Mouse (Mus musculus): ENCODE results near the gene Cep128. TPM values are rescaled to one million over a fixed set of nuclear protein-coding genes. Genes with fewer than 3 reads are reported as not detected.

Cep128 gene
- polyA plus RNA-seq, 1 experiment from 2014 or later, result 8.6 TPM

GRCm38 (mm10) chr12:91183928-91184327 lies 200.3 kb downstream of the Cep128 start:
- Histone ChIP-seq H3K9me3 (ENCODE audit: control insufficient read depth, low read length) (no peaks in the 10 kb centered on the region), H3K4me2 (replicated peaks; ENCODE audit: low read depth, low read length) (no peak overlapping the region), H3K36me3 (ENCODE audit: control insufficient read depth, insufficient read depth, low read length) (no peaks in the 10 kb centered on the region), H3K4me3 (ENCODE audit: low read length) (no peak overlapping the region), H3K27me3 (ENCODE audit: control insufficient read depth, insufficient read depth, low read length) (no peaks in the 10 kb centered on the region), H3K9ac (ENCODE audit: low read depth, low read length) (no peak overlapping the region), H3K4me1 (ENCODE audit: control insufficient read depth, insufficient read depth, low read length) (no peaks in the 10 kb centered on the region), H3K27ac (ENCODE audit: low read depth, low read length) (no peak overlapping the region)
- 74% methylated on average over 2 of the region's 2 CpGs for WGBS
- ATAC-seq (ENCODE audit: low FRiP score, low TSS enrichment), result no peak

GRCm38 (mm10) chr12:91183304-91183855 lies 200.8 kb downstream of the Cep128 start:
- Histone ChIP-seq H3K4me2 (replicated peaks; ENCODE audit: low read depth, low read length) (no peak overlapping the region), H3K27ac (ENCODE audit: low read depth, low read length) (no peak overlapping the region), H3K9me3 (ENCODE audit: control insufficient read depth, low read length) (no peaks in the 10 kb centered on the region), H3K36me3 (ENCODE audit: control insufficient read depth, insufficient read depth, low read length) (no peaks in the 10 kb centered on the region), H3K4me3 (ENCODE audit: low read length) (no peak overlapping the region), H3K9ac (ENCODE audit: low read depth, low read length) (no peak overlapping the region), H3K27me3 (ENCODE audit: control insufficient read depth, insufficient read depth, low read length) (no peaks in the 10 kb centered on the region), H3K4me1 (ENCODE audit: control insufficient read depth, insufficient read depth, low read length) (no peaks in the 10 kb centered on the region)
- ATAC-seq (ENCODE audit: low FRiP score, low TSS enrichment), result no peak
- WGBS, result 88% methylated on average over 4 of the region's 4 CpGs

- Histone ChIP-seq H3K4me2 (replicated peaks; ENCODE audit: low read depth, low read length) (no peak overlapping the region), H3K9me3 (ENCODE audit: control insufficient read depth, low read length) (no peaks in the 10 kb centered on the region), H3K27me3 (ENCODE audit: control insufficient read depth, insufficient read depth, low read length) (no peaks in the 10 kb centered on the region), H3K27ac (ENCODE audit: low read depth, low read length) (no peak overlapping the region), H3K4me3 (ENCODE audit: low read length) (no peak overlapping the region), H3K9ac (ENCODE audit: low read depth, low read length) (no peak overlapping the region), H3K4me1 (ENCODE audit: control insufficient read depth, insufficient read depth, low read length) (no peaks in the 10 kb centered on the region), H3K36me3 (ENCODE audit: control insufficient read depth, insufficient read depth, low read length) (no peaks in the 10 kb centered on the region)
- WGBS, result 57% methylated on average over 5 of the region's 5 CpGs
- no peak for ATAC-seq (ENCODE audit: low FRiP score, low TSS enrichment)
Measured at GRCm38 (mm10) chr12:91176808-91177526, 207.2 kb downstream of the Cep128 start.

- H3K4me1 ChIP-seq (ENCODE audit: control insufficient read depth, insufficient read depth, low read length), result no peaks in the 10 kb centered on the region
- 18% methylated on average over 3 of the region's 3 CpGs for WGBS
- no peak overlapping the region for H3K4me2 ChIP-seq (replicated peaks; ENCODE audit: low read depth, low read length)
- H3K27me3 ChIP-seq (ENCODE audit: control insufficient read depth, insufficient read depth, low read length), result no peaks in the 10 kb centered on the region
- ATAC-seq (ENCODE audit: low FRiP score, low TSS enrichment), result no peak
- H3K9ac ChIP-seq (ENCODE audit: low read depth, low read length), result no peak overlapping the region
- no peak overlapping the region for H3K4me3 ChIP-seq (ENCODE audit: low read length)
- H3K9me3 ChIP-seq (ENCODE audit: control insufficient read depth, low read length), result no peaks in the 10 kb centered on the region
- no peaks in the 10 kb centered on the region for H3K36me3 ChIP-seq (ENCODE audit: control insufficient read depth, insufficient read depth, low read length)
- no peak overlapping the region for H3K27ac ChIP-seq (ENCODE audit: low read depth, low read length)
Measured at GRCm38 (mm10) chr12:91171613-91172012, 212.6 kb downstream of the Cep128 start.

- no peak overlapping the region for H3K9ac ChIP-seq (ENCODE audit: low read depth, low read length)
- H3K4me2 ChIP-seq (replicated peaks; ENCODE audit: low read depth, low read length), result no peak overlapping the region
- H3K36me3 ChIP-seq (ENCODE audit: control insufficient read depth, insufficient read depth, low read length), result no peaks in the 10 kb centered on the region
- no peak overlapping the region for H3K4me3 ChIP-seq (ENCODE audit: low read length)
- WGBS, result 89% methylated on average over 6 of the region's 6 CpGs
- no peak overlapping the region for H3K27ac ChIP-seq (ENCODE audit: low read depth, low read length)
- H3K27me3 ChIP-seq (ENCODE audit: control insufficient read depth, insufficient read depth, low read length), result no peaks in the 10 kb centered on the region
- H3K9me3 ChIP-seq (ENCODE audit: control insufficient read depth, low read length), result no peaks in the 10 kb centered on the region
- no peak for ATAC-seq (ENCODE audit: low FRiP score, low TSS enrichment)
- H3K4me1 ChIP-seq (ENCODE audit: control insufficient read depth, insufficient read depth, low read length), result no peaks in the 10 kb centered on the region
Measured at GRCm38 (mm10) chr12:91161015-91161730, 223.0 kb downstream of the Cep128 start.

GRCm38 (mm10) chr12:91158481-91158880 lies 225.7 kb downstream of the Cep128 start:
- Histone ChIP-seq H3K4me3 (ENCODE audit: low read length) (no peak overlapping the region), H3K36me3 (ENCODE audit: control insufficient read depth, insufficient read depth, low read length) (no peaks in the 10 kb centered on the region), H3K9me3 (ENCODE audit: control insufficient read depth, low read length) (no peaks in the 10 kb centered on the region), H3K9ac (ENCODE audit: low read depth, low read length) (no peak overlapping the region), H3K27me3 (ENCODE audit: control insufficient read depth, insufficient read depth, low read length) (no peaks in the 10 kb centered on the region), H3K4me2 (replicated peaks; ENCODE audit: low read depth, low read length) (no peak overlapping the region), H3K4me1 (ENCODE audit: control insufficient read depth, insufficient read depth, low read length) (no peaks in the 10 kb centered on the region), H3K27ac (ENCODE audit: low read depth, low read length) (no peak overlapping the region)
- 37% methylated on average over 2 of the region's 2 CpGs for WGBS
- no peak for ATAC-seq (ENCODE audit: low FRiP score, low TSS enrichment)

GRCm38 (mm10) chr12:91154052-91154451 lies 230.2 kb downstream of the Cep128 start:
- Histone ChIP-seq H3K27ac (ENCODE audit: low read depth, low read length) (no peak overlapping the region), H3K4me3 (ENCODE audit: low read length) (no peak overlapping the region), H3K36me3 (ENCODE audit: control insufficient read depth, insufficient read depth, low read length) (no peaks in the 10 kb centered on the region), H3K9ac (ENCODE audit: low read depth, low read length) (no peak overlapping the region), H3K4me1 (ENCODE audit: control insufficient read depth, insufficient read depth, low read length) (no peaks in the 10 kb centered on the region), H3K27me3 (ENCODE audit: control insufficient read depth, insufficient read depth, low read length) (no peaks in the 10 kb centered on the region), H3K4me2 (replicated peaks; ENCODE audit: low read depth, low read length) (no peak overlapping the region), H3K9me3 (ENCODE audit: control insufficient read depth, low read length) (no peaks in the 10 kb centered on the region)
- WGBS, result 67% methylated on average over 7 of the region's 7 CpGs
- ATAC-seq (ENCODE audit: low FRiP score, low TSS enrichment), result no peak

GRCm38 (mm10) chr12:91149152-91149551 lies 235.1 kb downstream of the Cep128 start:
- ATAC-seq (ENCODE audit: low FRiP score, low TSS enrichment), result no peak
- no peak overlapping the region for H3K4me3 ChIP-seq (ENCODE audit: low read length)
- H3K4me1 ChIP-seq (ENCODE audit: control insufficient read depth, insufficient read depth, low read length), result no peaks in the 10 kb centered on the region
- no peak overlapping the region for H3K27ac ChIP-seq (ENCODE audit: low read depth, low read length)
- H3K27me3 ChIP-seq (ENCODE audit: control insufficient read depth, insufficient read depth, low read length), result no peaks in the 10 kb centered on the region
- H3K9me3 ChIP-seq (ENCODE audit: control insufficient read depth, low read length), result no peaks in the 10 kb centered on the region
- no peak overlapping the region for H3K4me2 ChIP-seq (replicated peaks; ENCODE audit: low read depth, low read length)
- no peaks in the 10 kb centered on the region for H3K36me3 ChIP-seq (ENCODE audit: control insufficient read depth, insufficient read depth, low read length)
- 77% methylated on average over 3 of the region's 3 CpGs for WGBS
- H3K9ac ChIP-seq (ENCODE audit: low read depth, low read length), result no peak overlapping the region
